In the genomic region with DNA sequence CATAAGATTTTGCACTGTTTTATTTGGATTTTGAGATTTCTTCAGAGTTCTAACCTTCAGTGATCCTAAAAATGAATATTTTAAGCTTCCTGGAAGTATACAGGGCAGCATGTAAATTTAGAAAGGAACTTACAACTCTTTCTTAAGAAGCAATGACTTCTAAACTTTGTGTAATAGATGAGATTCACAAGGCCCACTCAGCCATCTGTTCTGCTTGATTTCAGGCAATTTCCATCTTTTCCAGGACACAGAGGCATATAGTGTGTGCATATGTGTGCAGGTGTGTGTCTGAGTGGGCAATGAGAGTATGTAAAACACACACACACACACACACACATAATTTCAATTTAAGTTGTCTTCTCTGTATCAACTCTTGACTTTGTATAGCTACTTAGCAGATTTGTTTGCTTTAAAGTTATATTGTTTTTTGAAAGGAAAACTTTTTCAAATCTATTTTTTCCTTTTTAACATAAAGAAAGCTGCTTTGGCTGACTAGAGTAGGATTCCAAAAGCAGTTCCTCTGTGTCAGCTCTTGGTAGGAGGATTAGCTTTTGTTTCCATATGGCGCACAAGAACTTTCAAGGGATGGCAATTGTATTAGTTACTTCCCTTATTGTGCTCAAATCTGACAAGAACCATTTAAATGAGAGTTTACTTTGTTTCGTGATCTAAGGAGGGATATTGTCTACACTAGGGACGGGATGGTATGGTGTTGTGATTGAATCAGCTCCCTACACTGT, we compare ENCODE assay signal across 30 mouse cellular contexts.
A peak's percentile ranks its signal among the peaks of the same experiment; 100 is the strongest.
DNase-seq lines count a peak whose midpoint lies in the region; ATAC-seq and TF ChIP-seq lines count a peak whose summit lies in the region.
"Had no signal": no experiment of that assay in that cellular context is flagged by ENCODE, and none has a peak within 500 bp of the region (broad histone marks: within the 10 kb centered on the region; RNA-seq: fewer than 3 reads in every experiment).

No protein-coding gene starts in this region.

- no peak overlapping the region for H3K27ac ChIP-seq in liver, postnatal 0 days (ENCODE audit: low read depth)
- H3K27ac ChIP-seq: forebrain, embryonic 13.5 days; hindbrain, embryonic 10.5 days; hindbrain, embryonic 15.5 days; kidney, embryonic 15.5 days; layer of hippocampus, adult 2 months; limb, embryonic 13.5 days; liver, embryonic 12.5 days; macrophage; stomach, embryonic 15.5 days had no signal

- H3K9me3 ChIP-seq in liver, postnatal 0 days (ENCODE audit: low read length): no peaks in the 10 kb centered on the region
- H3K9me3 ChIP-seq: forebrain, embryonic 13.5 days; heart, embryonic 12.5 days; hindbrain, embryonic 10.5 days; hindbrain, embryonic 15.5 days; kidney, embryonic 15.5 days; limb, embryonic 13.5 days; liver, embryonic 12.5 days; stomach, embryonic 15.5 days had no signal

- TF ChIP-seq CTCF in liver, postnatal 0 days (IDR thresholded peaks at IDR 0.05; ENCODE audit: low read depth): no peak

- no peak for DNase-seq in frontal cortex, postnatal 10 days (ENCODE audit: low spot score in 2 of 2)
- peak; percentile 59 for DNase-seq in left cerebral cortex, adult 11 months (ENCODE audit: low spot score)
- no peak for DNase-seq in left cerebral cortex, postnatal 4 days
- DNase-seq in left cerebral cortex, adult 9 months (ENCODE audit: low spot score in 2 of 2): peak; percentile 65 to 82
- peak; percentile 29 for DNase-seq in right cerebral cortex, postnatal 25 days
- no peak for DNase-seq in liver, postnatal 0 days
- no peak for DNase-seq in heart, adult 11 months
- DNase-seq: adrenal gland, adult 8-10 months; cerebellum, adult 8-10 months; cerebellum, postnatal 25 days; gastrocnemius, postnatal 25 days; heart, adult 18-20 months; kidney, adult 18-20 months; kidney, postnatal 25 days; lung, adult 18-20 months; midbrain, embryonic 14.5 days; thymus, postnatal 25 days had no signal

- intact Hi-C loops in left cerebral cortex, postnatal 4 days (cut with DNase I): no loop called here

- H3K4me2 ChIP-seq in liver, postnatal 0 days (ENCODE audit: low read depth, low read length): no peak overlapping the region
- H3K4me2 ChIP-seq: forebrain, embryonic 13.5 days; heart, embryonic 12.5 days; hindbrain, embryonic 15.5 days; kidney, embryonic 15.5 days; limb, embryonic 13.5 days; liver, embryonic 12.5 days; stomach, embryonic 15.5 days had no signal

- no peak overlapping the region for H3K9ac ChIP-seq in liver, postnatal 0 days (replicated peaks)
- H3K9ac ChIP-seq: forebrain, embryonic 13.5 days; heart, embryonic 12.5 days; hindbrain, embryonic 15.5 days; kidney, embryonic 15.5 days; limb, embryonic 13.5 days; liver, embryonic 12.5 days; stomach, embryonic 15.5 days had no signal

- peak; percentile 82 for ATAC-seq in frontal cortex, adult (ENCODE audit: low TSS enrichment)
- no peak for ATAC-seq in liver, postnatal 0 days
- ATAC-seq: forebrain, embryonic 13.5 days; liver, embryonic 12.5 days; lung, postnatal 0 days had no signal

- WGBS in liver, postnatal 0 days (ENCODE audit: insufficient replicate concordance): 80% methylated on average over 3 of the region's 3 CpGs

- H3K36me3 ChIP-seq in liver, postnatal 0 days (replicated peaks; ENCODE audit: insufficient read depth, low read length): no peaks in the 10 kb centered on the region
- H3K36me3 ChIP-seq: heart, embryonic 12.5 days; hindbrain, embryonic 10.5 days; hindbrain, embryonic 15.5 days; kidney, embryonic 15.5 days; limb, embryonic 13.5 days; liver, embryonic 12.5 days; stomach, embryonic 15.5 days had no signal

- H3K4me3 ChIP-seq in liver, postnatal 0 days (ENCODE audit: low read depth, low read length): no peak overlapping the region
- H3K4me3 ChIP-seq: forebrain, embryonic 13.5 days; heart, embryonic 12.5 days; hindbrain, embryonic 10.5 days; hindbrain, embryonic 15.5 days; kidney, embryonic 15.5 days; layer of hippocampus, adult 2 months; limb, embryonic 13.5 days; liver, embryonic 12.5 days; stomach, embryonic 15.5 days had no signal

- H3K27me3 ChIP-seq in liver, postnatal 0 days (ENCODE audit: insufficient read depth, low read length): no peaks in the 10 kb centered on the region
- H3K27me3 ChIP-seq: CH12.LX; forebrain, embryonic 13.5 days; heart, embryonic 12.5 days; hindbrain, embryonic 15.5 days; kidney, embryonic 15.5 days; limb, embryonic 13.5 days; liver, embryonic 12.5 days; stomach, embryonic 15.5 days had no signal

- no peak for TF ChIP-seq EP300 in liver, postnatal 0 days (IDR thresholded peaks at IDR 0.05; ENCODE audit: low read depth)

- H3K4me1 ChIP-seq in liver, postnatal 0 days (ENCODE audit: insufficient read depth): no peaks in the 10 kb centered on the region
- H3K4me1 ChIP-seq: forebrain, embryonic 13.5 days; heart, embryonic 12.5 days; hindbrain, embryonic 10.5 days; hindbrain, embryonic 15.5 days; kidney, embryonic 15.5 days; limb, embryonic 13.5 days; liver, embryonic 12.5 days; stomach, embryonic 15.5 days had no signal

Comparison
In these comparisons a context has a peak if more than half of its experiments do, and no peak if none do; other contexts are left out.
1. DNase-seq: peak in left cerebral cortex, adult 11 months (single experiment), left cerebral cortex, adult 9 months (2 of 2) and right cerebral cortex, postnatal 25 days (single experiment); none in frontal cortex, postnatal 10 days (0 of 2), left cerebral cortex, postnatal 4 days (single experiment), liver, postnatal 0 days (single experiment) and heart, adult 11 months (single experiment).